Mouse (Mus musculus) right cerebral cortex, postnatal 25 days (tissue): ENCODE measurements at regions not wholly inside any gene's neighbourhood (a gene's known extent, or its start where the extent isn't known, plus 50 kb on each side); places are given as distances from the start of the nearest gene placed in this dataset.
A peak's percentile ranks its signal among the peaks of the same experiment; 100 is the strongest.
"Not testable (repeated sequence)": the region's sequence is repeated elsewhere in the genome, so short reads cannot be mapped to it uniquely, and the experiment has no call there.

Experiments used
- DNase-seq: peaks from one replicate; pipeline ENCODE4 v3.0.0; 2022

DNA sequence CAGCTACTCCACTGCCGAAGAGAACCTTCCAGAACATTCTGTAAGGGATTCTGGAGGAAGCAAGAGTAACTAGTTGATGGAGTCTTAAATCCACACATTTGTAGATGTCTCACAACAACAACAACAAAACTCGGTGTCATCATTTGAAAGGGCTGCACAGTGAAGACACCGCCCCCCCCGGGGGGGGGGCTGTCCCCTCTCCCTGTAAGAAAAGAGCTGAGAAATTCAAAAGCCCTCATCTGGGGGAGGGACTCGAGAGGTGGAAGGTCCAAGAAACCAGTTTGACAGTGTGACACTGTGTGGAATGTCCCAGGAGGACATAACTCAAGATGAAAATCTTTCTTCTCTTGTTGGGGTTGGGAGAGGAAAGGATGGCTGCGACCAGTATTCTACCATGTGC lies 87.7 kb downstream of the Fam43a start:
- no peak for DNase-seq

- DNase-seq: no peak
These were observed 88.2 kb downstream of the Fam43a start for GRCm38 (mm10) chr16:30687682-30688081.

DNA sequence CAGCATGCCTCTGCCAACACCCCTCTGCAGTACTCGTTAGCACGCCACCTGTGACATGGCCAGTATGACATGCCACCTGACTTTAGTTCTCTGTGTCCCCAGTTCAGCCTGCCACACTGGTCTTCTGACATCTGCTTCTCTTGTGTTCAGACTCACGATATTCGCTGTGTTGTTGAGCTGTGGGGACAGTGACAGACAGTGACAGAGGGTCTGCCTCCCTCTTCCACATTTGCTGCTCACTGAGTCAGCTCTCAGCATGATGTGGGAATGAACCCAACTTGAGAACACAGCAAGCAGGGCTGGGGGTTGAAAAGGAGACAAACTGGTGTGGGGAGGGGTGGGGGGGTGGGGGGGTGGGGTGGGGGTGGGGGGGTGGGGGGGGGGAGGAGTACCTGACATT lies 91.0 kb downstream of the Fam43a start:
- no peak for DNase-seq

- no peak for DNase-seq
These were observed 92.4 kb downstream of the Fam43a start for GRCm38 (mm10) chr16:30691964-30692363.

DNA sequence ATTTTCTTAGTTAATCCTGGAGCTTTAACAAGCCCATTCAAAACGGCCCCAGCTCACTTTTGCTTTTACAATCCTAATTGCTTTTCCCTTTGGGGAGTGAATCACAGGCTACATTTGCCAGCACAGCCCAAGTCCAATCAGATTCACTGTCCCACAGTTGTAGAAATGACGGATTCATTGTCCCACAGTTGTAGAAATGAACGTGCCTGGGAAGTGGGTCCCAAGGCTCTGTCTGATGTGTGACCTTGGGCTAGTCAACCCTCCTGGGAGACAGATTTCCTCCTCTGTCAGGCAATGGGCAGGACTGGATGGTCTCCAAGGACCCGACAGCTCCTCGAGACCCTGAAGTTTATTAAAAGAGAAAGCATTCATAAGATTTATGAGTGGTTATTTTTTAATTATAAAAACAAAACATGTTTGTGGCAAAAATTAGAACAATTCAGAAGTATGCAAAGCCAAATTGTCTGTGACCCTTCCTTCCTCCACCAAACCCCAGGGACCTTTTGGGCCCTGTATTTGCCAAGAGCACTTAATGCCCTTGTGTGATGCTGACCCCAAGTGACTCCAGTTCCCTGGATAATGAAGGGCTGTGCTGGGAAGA lies 93.1 kb downstream of the Fam43a start:
- DNase-seq: no peak

- DNase-seq: no peak
These were observed 93.7 kb downstream of the Fam43a start for GRCm38 (mm10) chr16:30693206-30693605.

- no peak for DNase-seq
These were observed 94.5 kb downstream of the Fam43a start for GRCm38 (mm10) chr16:30693839-30694527.

DNA sequence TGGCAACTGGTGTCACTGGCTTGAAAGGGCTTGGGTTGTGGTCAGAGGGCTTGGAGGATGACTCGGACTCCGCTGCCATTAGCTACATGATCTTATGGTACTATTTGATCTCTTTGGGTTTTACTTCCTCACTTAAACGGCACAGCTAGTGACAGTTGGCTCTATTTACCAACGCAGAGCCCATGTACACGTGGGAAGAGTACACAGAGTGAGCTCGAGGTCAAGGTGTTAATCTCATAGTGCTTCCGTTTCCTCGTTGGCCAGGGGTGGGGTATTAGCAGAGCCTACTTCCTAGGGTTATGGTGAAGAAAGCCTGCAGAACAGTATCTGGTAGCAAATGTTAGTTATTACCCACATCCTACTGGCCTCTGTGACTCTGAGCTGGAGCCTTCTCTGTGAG lies 96.2 kb downstream of the Fam43a start:
- no peak for DNase-seq

DNA sequence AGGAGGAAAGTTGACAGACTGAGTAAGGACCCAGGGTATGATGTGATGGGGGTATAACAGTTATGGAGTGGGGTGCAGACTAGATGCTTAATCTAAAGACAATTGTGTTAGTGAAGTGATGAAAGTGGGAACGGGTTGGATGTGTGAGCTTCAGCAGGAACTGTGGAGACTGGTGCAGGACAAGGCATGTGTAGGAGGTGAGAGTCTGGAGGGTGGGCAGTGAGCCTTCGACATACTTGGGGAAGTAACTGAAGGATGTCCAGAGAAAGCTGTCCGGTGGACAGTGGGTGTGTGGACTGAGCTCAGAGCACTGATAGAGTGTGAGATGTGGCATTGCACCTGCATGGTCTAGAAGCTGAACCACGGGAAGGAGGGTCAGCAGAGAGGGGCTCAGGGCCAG lies 97.7 kb downstream of the Fam43a start:
- DNase-seq: no peak

- peak; percentile 15 for DNase-seq
These were observed 98.3 kb downstream of the Fam43a start for GRCm38 (mm10) chr16:30697806-30698205.

DNA sequence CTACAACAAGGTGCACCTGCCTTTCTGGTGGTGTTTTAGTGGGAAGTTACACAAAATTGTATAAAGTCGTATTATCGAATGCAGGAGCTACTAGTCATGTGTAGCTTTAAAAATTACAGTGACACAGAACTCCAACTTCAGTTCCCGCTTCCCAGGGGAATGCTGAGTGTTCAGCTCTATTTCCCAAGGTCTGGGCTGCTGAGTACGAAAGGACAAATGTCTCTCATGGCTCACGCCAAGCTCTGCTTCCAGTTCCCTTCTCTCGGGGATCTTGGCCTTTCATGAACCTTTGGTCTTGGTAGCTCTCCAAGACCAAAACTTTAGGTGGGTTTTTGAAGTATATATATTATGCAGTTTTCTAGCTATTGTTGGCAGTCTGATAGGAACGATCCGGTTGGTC lies 104.3 kb downstream of the Fam43a start:
- no peak for DNase-seq

- no peak for DNase-seq
These were observed 110.0 kb downstream of the Fam43a start for GRCm38 (mm10) chr16:30709501-30709900.

DNA sequence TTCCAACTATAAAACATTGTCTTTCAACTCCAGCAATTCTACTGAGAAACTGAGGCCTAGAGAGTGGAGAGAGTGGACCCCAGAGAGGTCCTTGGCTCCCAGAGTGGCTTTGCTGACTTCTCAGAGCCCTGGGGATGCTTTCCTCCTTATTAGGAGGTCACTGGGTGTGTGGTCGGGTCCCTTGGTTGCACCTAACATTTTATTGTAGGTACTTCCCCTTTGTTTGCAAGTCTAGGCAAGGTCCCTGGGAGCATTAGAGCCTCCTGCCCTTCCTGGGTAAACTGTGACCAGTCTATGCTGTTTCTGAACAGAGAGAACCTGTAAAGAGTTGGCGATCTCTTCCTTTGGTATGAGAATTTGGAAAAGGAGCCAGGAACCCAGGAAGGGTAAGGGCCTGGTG lies 110.5 kb downstream of the Fam43a start:
- no peak for DNase-seq

DNA sequence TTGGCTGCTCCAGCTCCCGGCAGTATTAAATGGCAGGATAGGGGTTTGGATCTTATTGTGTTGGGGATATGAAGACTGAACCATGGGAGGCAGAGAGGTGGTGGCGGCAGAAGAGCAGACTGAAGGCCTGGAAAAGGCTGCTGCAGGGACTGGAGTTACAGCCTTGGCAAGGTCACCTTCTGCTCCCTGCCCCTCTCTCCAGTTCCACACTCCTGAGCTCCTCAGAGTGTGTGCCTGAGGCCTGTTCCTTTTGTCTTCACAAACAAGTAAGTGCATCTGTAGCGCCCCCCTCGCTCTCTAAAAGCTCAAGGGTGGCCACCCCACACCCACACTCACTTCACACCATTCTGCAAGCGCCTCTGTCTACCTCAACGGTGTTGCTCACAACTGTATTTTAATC lies 113.0 kb downstream of the Fam43a start:
- DNase-seq: no peak

GRCm38 (mm10) chr16:30717577-30717976 lies 118.1 kb downstream of the Fam43a start:
- not testable (repeated sequence) for DNase-seq

- DNase-seq: no peak
These were observed 121.3 kb downstream of the Fam43a start for GRCm38 (mm10) chr16:30720791-30721190.

- DNase-seq: no peak
These were observed 121.7 kb downstream of the Fam43a start for GRCm38 (mm10) chr16:30721223-30721622.

DNA sequence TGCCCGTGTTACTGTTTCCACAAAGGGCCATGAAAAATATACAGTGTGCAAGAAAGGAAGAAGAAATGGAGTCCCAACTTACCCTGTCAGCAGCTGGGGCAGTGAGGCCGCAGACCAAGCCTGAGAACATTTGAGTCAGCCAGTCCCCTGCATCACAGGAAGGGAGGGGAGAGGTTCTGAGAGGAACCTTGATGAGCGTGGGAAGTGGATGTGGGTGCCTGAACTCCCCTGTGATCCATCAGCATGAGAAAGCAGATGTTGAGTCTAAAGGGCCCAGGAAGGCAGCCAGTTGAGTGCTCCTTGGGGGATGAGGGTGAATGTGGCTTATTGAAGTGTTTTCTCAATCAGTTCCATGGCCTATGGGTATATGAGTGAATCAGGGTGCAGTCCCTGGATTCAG lies 122.8 kb downstream of the Fam43a start:
- no peak for DNase-seq

- no peak for DNase-seq
These were observed 125.1 kb downstream of the Fam43a start for GRCm38 (mm10) chr16:30724591-30724990.

DNA sequence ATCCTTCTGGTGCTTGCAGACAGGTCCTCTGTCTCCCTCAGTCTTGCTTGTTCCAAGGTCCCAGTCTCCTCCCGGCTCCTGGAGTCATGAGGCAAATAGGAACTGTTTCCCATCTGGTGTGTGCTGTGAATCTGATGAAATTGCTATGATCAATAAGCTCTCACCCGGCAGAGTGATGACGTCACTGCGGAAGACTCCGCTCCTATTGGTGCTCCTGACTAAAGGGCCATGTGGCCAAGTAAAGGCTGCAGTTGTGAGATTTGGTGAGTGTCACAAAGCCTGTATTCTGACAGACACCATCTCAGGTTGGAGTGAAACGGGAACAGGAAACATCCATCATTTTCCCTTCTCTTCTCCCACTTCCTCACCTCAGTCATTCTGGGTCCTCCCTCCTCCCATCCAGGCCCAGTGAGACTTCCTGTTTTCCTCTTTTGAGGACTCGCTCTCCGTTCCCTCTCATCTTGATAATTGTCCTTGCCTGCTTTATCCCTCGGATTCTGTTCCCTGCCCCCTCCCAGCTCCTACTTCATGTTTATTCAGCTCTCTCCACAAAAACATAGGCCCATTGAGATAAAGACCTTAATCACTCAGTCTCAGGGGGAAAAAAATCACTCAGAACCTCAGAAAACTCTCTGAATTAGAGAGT lies 133.4 kb downstream of the Fam43a start:
- DNase-seq: no peak

DNA sequence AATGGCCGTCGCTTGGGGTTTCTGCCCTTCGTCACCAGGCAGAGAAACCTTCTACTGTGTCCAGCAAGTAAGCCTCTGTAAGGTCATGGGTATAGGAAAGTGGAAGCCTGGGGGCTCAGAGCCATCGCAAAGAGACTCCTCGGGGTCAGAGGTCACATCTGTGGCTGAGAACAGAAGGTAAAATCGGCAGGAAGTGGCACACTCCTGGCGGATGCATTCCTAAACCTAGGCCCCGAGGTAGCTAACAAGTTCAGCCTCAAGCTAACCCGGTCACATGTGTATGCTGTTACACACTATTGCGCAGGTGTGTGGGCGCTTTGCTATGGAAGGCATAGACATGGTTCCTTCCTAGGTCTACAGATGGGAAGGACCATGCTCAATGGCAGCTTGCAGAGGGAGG lies 134.0 kb downstream of the Fam43a start:
- no peak for DNase-seq

DNA sequence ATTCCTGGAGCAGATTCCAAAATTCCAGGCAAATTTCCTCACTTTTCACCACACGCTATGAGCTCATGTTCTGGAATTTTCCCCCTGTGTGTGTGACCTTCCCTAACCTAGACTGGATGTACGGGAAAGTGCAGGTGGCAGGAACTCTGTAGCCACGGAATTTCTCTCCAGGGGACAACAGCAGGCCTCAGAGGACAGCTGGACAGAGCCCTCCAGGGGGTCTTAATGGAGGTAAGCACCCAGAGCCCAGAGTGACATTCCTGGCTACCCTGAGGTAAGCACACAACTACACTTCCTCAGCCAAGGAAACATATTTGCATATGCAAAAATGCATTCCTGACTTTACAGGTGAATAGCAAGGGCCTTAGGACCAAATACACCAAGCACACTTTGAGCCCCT lies 135.8 kb downstream of the Fam43a start:
- no peak for DNase-seq

- no peak for DNase-seq
These were observed 136.4 kb downstream of the Fam43a start for GRCm38 (mm10) chr16:30735969-30736368.

GRCm38 (mm10) chr16:30736662-30737326 lies 137.3 kb downstream of the Fam43a start:
- DNase-seq: no peak
